Mouse (Mus musculus) neural tube, embryonic 14.5 days (tissue): ENCODE data around the gene Atp6v0e. TPM values are rescaled to one million over a fixed set of nuclear protein-coding genes. Genes with fewer than 3 reads are reported as not detected.

Source experiments
- ATAC-seq: fragments of 200-750 bp; cut with Nextera tagmentation; 2 replicates; pipeline ENCODE4 v1.8.0; 2017; ENCODE audit warnings: low read depth, mild to moderate bottlenecking, moderate TSS enrichment, moderate library complexity
- H3K27ac ChIP-seq: fragments of 300-500 bp; sonication (generic); 2 replicates; pipeline ENCODE4 v1.5.1; 2014; ENCODE audit warnings: low read depth, mild to moderate bottlenecking, control low read depth, low read length, moderate library complexity, mixed read lengths
- H3K27me3 ChIP-seq: fragments of 300-500 bp; sonication (generic); 2 replicates; pipeline ENCODE4 v1.6.1; 2014; ENCODE audit warnings: low read length; ENCODE audit not compliant: control insufficient read depth, insufficient read depth
- H3K36me3 ChIP-seq: fragments of 300-500 bp; sonication (generic); 2 replicates; pipeline ENCODE4 v1.6.1; 2014; ENCODE audit warnings: low read length, mixed read lengths; ENCODE audit not compliant: control insufficient read depth, insufficient read depth
- H3K4me1 ChIP-seq: fragments of 300-500 bp; sonication (generic); 2 replicates; pipeline ENCODE4 v1.6.1; 2014; ENCODE audit warnings: low read length; ENCODE audit not compliant: control insufficient read depth, insufficient read depth
- H3K4me2 ChIP-seq: fragments of 300-500 bp; sonication (generic); 2 replicates; pipeline ENCODE4 v1.6.1; 2014; ENCODE audit warnings: mild to moderate bottlenecking, low read depth, low read length, control low read depth
- H3K4me3 ChIP-seq: fragments of 300-500 bp; sonication (generic); 2 replicates; pipeline ENCODE4 v1.5.1; 2014; ENCODE audit warnings: low read depth, low read length, control low read depth, mixed read lengths
- H3K9ac ChIP-seq: fragments of 300-500 bp; sonication (generic); replicated peaks from 2 replicates; pipeline ENCODE4 v1.6.1; 2014; ENCODE audit warnings: low read depth, mild to moderate bottlenecking, control low read depth, low read length, mixed read lengths
- H3K9me3 ChIP-seq: fragments of 300-500 bp; sonication (generic); 2 replicates; pipeline ENCODE4 v1.6.1; 2016; ENCODE audit warnings: low read length; ENCODE audit not compliant: control insufficient read depth
- WGBS: fragments of 180-500 bp; shearing (Covaris S2); extraction: QIAGEN DNeasy Blood & Tissue Kit; methylation state at CpG from one replicate; pipeline ENCODE4 v1.1.7; 2014; 5-methylcytosine and 5-hydroxymethylcytosine counted together
- polyA plus RNA-seq: library from polyadenylated mRNA; unstranded; fragments of >200 nt; fragmentation: Nextera tagmentation; extraction: Ambion mirVana; gene quantifications from 2 replicates; pipeline ENCODE4 v1.2.1, GENCODE M21; 2014

The Atp6v0e gene
- polyA plus RNA-seq, 1 experiment from 2014 or later, result 76.5 TPM

- Histone ChIP-seq H3K4me1 (no peaks in the 10 kb centered on the region), H3K27ac (no peak overlapping the region), H3K9me3 (no peaks in the 10 kb centered on the region), H3K4me2 (no peak overlapping the region), H3K36me3 (no peaks in the 10 kb centered on the region; the same call in 1 of the 2 replicates), H3K4me3 (no peak overlapping the region), H3K9ac (no peak overlapping the region), H3K27me3 (no peaks in the 10 kb centered on the region)
- ATAC-seq, result no peak
- 73% methylated on average over 1 of the region's 1 CpGs for WGBS
Measured at GRCm38 (mm10) chr17:26743294-26743693, 80.3 kb downstream of the Atp6v0e start.

Other genes with a start within 250 kb of the Atp6v0e start
- gene Neurl1b, start 248.4 kb upstream of the Atp6v0e start, polyA plus RNA-seq, result 1.6 and 1.8 TPM in 2 replicates
- 103 and 105 TPM in 2 replicates for gene Ergic1, start 101.7 kb upstream of the Atp6v0e start, polyA plus RNA-seq
- 26.9 and 27.2 TPM in 2 replicates for gene Dusp1, start 101.1 kb upstream of the Atp6v0e start, polyA plus RNA-seq
- gene Crebrf, start 52.4 kb downstream of the Atp6v0e start, polyA plus RNA-seq, result 9.1 and 15.1 TPM in 2 replicates
- 47.7 and 54.2 TPM in 2 replicates for gene Bnip1, start 117.8 kb downstream of the Atp6v0e start, polyA plus RNA-seq
- not detected in 2 replicates for gene Nkx2-5, start 181.8 kb downstream of the Atp6v0e start, polyA plus RNA-seq